Mouse (Mus musculus) neural tube, embryonic 13.5 days (tissue): ENCODE measurements around the gene Dnajb5. TPM values are rescaled to one million over a fixed set of nuclear protein-coding genes. Genes with fewer than 3 reads are reported as not detected.

Source experiments
- ATAC-seq: fragments of 200-750 bp; cut with Nextera tagmentation; 2 replicates; pipeline ENCODE4 v1.8.0; 2017; ENCODE audit warnings: low read depth, mild to moderate bottlenecking, moderate TSS enrichment, moderate library complexity
- H3K27ac ChIP-seq: fragments of 300-500 bp; sonication (generic); replicated peaks from 2 replicates; pipeline ENCODE4 v1.5.1; 2015; ENCODE audit warnings: moderate library complexity, mild to moderate bottlenecking, inconsistent platforms
- H3K27me3 ChIP-seq: fragments of 300-500 bp; sonication (generic); 2 replicates; pipeline ENCODE4 v1.6.1; 2015; ENCODE audit warnings: mild to moderate bottlenecking, inconsistent platforms
- H3K36me3 ChIP-seq: fragments of 300-500 bp; sonication (generic); 2 replicates; pipeline ENCODE4 v1.6.1; 2015; ENCODE audit warnings: mild to moderate bottlenecking, inconsistent platforms
- H3K4me1 ChIP-seq: fragments of 300-500 bp; sonication (generic); replicated peaks from 2 replicates; pipeline ENCODE4 v1.6.1; 2015; ENCODE audit warnings: inconsistent platforms
- H3K4me2 ChIP-seq: fragments of 300-500 bp; sonication (generic); 2 replicates; pipeline ENCODE4 v1.6.1; 2015; ENCODE audit warnings: inconsistent platforms, mild to moderate bottlenecking, moderate library complexity
- H3K4me3 ChIP-seq: fragments of 300-500 bp; sonication (generic); 2 replicates; pipeline ENCODE4 v1.5.1; 2015; ENCODE audit warnings: mild to moderate bottlenecking, inconsistent platforms
- H3K9ac ChIP-seq: fragments of 300-500 bp; sonication (generic); 2 replicates; pipeline ENCODE4 v1.6.1; 2015; ENCODE audit warnings: moderate library complexity, mild to moderate bottlenecking, inconsistent platforms
- H3K9me3 ChIP-seq: fragments of 300-500 bp; sonication (generic); 2 replicates; pipeline ENCODE4 v1.6.1; 2016; ENCODE audit warnings: inconsistent platforms
- WGBS: fragments of 180-500 bp; shearing (Covaris S2); methylation state at CpG from one replicate; pipeline ENCODE4 v1.1.7; 2015; 5-methylcytosine and 5-hydroxymethylcytosine counted together
- polyA plus RNA-seq: library from polyadenylated mRNA; unstranded; fragments of >200 nt; fragmentation: Nextera tagmentation; extraction: Ambion mirVana; gene quantifications from 2 replicates; pipeline ENCODE4 v1.2.1, GENCODE M21; 2015

The Dnajb5 gene
- polyA plus RNA-seq, 1 experiment from 2014 or later = 50.1 TPM

DNA sequence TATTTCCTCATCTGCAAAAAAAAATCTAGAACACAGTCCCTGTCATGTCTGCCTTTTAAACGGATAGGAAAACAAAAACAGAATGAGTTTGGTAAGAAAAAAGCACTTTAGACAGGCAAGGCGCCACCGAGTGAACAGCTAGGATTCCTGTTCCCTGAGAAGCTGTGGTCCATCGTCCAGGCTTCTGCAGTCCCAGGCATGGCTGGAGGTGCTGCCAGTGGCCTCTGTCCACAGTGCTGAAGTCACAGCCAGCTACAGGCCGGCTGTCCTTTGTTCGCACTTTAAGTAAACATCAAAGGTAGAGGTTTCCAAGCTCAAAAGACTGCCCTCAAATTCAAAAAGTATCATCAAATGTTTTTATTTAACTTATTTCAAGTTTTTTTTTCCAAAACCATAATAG lies 4.6 kb upstream of the Dnajb5 start:
- Histone ChIP-seq H3K4me3 (no peak overlapping the region), H3K27me3 (0 out of 2 replicates have a peak, but pooled peaks cover 4% of the 10 kb centered on the region), H3K4me1 (peaks cover 52% of the 10 kb centered on the region), H3K9ac (no peak overlapping the region), H3K27ac (no peak overlapping the region), H3K4me2 (no peak overlapping the region), H3K9me3 (no peaks in the 10 kb centered on the region), H3K36me3 (0 out of 2 replicates have a peak, but pooled peaks cover 6% of the 10 kb centered on the region)
- 17% methylated on average over 6 of the region's 6 CpGs for WGBS
- no peak for ATAC-seq

DNA sequence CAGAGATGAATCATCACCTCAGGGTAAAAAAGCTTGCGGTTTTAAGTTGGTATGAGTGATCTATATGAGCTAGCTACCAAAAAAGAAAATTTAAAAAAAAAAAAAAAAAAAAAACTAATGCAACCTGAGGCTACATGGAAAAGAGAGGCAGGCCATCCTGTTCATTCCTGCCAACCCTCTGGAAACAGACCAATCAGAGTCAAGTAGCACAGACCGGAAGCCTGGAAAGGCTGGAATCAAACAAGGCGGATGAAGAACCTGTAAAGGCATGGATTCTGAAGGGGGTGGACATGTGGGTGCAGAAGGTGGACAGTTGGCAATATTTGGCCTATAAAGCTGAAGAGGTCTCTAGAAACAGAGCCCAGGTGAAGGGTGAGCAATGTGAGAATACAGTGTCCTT lies 4.2 kb upstream of the Dnajb5 start:
- Histone ChIP-seq H3K9me3 (no peaks in the 10 kb centered on the region), H3K27me3 (0 out of 2 replicates have a peak, but pooled peaks cover 4% of the 10 kb centered on the region), H3K27ac (no peak overlapping the region), H3K36me3 (0 out of 2 replicates have a peak, but pooled peaks cover 6% of the 10 kb centered on the region), H3K4me2 (no peak overlapping the region), H3K4me3 (no peak overlapping the region), H3K4me1 (peaks cover 54% of the 10 kb centered on the region), H3K9ac (no peak overlapping the region)
- ATAC-seq = no peak
- 93% methylated on average over 3 of the region's 3 CpGs for WGBS

DNA sequence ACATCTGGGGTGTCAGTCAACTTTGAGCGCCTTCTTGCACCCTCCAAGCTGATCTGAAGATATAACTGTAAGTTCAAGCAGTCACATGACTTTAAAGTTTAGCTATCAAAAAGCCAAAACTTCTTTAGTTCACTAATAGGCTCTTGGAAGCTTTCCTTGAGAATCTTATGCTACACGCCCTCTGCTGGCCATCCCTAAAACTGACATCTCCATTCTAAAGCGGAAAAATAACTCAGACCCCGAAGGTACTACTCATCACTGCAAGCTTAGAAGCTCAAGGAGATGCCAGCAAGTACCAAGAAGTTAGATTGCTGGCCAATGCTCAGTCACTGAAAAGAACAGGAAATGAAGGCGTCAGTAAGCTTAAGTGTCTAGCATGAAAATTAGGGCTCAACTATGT lies 3.7 kb upstream of the Dnajb5 start:
- Histone ChIP-seq H3K4me2 (peak overlapping the region; percentile 36), H3K27me3 (0 out of 2 replicates have a peak, but pooled peaks cover 4% of the 10 kb centered on the region), H3K9me3 (no peaks in the 10 kb centered on the region), H3K4me1 (peaks cover 59% of the 10 kb centered on the region), H3K27ac (peak overlapping the region; percentile 88), H3K36me3 (0 out of 2 replicates have a peak, but pooled peaks cover 6% of the 10 kb centered on the region), H3K4me3 (no peak overlapping the region), H3K9ac (peak overlapping the region; percentile 48; the same call in 1 of the 2 replicates)
- no peak for ATAC-seq
- 10% methylated on average over 5 of the region's 5 CpGs for WGBS

DNA sequence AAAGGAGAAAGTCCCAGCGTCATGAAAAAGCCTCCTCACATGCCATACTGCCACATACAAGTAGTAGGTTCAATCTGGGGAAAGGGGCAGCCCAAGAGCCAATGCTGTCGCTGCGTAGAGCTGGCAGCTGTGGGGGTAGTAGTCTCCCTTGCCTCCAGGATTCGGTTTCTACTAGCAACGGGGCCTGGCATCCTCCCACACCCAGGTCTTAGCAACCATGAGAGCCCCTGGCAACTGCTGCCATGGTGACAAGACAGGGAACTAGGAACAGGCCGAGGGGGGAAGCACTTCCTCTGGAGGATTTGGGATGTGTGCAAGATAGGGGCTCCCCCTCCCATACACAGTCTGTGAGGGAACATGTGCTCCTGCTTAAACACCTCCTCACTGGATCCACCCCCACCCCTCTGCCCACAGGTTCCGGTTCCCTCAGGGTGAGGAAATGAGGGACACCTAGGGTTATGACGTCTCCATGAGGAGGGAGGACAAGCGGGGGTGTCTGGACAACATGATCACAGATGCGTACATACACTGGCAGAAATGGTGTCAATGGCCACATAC lies 2.8 kb upstream of the Dnajb5 start:
- Histone ChIP-seq H3K4me2 (peak overlapping the region; percentile 36), H3K9me3 (no peaks in the 10 kb centered on the region), H3K9ac (peak overlapping the region; percentile 48), H3K27ac (peak overlapping the region; percentile 88), H3K4me1 (peaks cover 67% of the 10 kb centered on the region), H3K27me3 (0 out of 2 replicates have a peak, but pooled peaks cover under 1% of the 10 kb centered on the region), H3K4me3 (no peak overlapping the region), H3K36me3 (0 out of 2 replicates have a peak, but pooled peaks cover 1% of the 10 kb centered on the region)
- peak; percentile 36 for ATAC-seq
- 27% methylated on average over 10 of the region's 10 CpGs for WGBS

DNA sequence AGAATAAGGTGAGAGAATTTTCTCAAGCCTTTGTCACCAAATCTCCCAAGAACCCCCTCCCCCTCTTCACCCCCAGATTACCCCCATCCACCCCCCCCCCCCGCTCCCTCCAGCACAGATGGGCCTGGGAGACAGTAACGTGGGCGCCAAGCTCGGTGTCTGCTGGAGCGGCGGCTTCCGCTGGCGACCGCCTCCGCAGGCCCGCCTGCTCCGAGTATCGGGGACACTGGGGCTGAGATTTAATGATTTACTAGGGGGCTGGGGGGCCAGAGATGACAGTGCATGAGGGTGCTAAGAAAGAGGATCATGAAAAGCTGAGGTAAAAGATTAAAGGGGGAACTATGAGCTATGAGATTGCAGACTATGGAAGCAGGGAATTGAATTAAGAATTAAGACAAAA lies 1.1 kb upstream of the Dnajb5 start:
- H3K4me2 ChIP-seq = peak overlapping the region; percentile 93; the same call in 1 of the 2 replicates

DNA sequence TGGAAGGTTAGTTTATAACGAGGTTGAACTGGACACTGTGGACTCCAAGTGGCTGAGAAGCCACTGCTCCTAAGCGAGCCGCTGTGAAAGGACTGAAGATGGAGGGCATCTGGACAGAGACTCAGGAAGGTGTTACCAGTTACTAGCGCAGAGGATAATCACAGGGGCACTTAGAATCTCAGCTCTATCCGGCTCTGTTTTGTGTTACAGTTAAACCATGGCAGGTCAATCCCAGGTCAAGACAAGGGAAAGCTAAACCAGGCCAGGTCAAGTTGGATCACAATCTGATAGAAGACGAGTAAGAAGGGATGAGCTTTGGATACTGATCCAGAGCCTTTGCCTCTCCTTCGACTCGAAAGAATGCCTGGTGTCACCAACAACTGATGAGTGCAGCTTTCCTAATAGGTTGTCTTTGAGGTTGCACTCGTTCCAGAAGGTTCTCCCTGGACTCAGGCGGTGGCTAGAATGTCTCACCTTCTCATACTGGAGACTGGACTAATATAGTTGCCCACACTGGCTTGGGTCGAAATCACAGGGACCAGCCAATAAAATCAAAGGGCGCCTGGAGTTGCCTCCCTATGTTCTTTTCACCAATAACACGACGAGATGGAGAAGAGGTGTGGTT lies 451 bp upstream of the Dnajb5 start:
- H3K4me3 ChIP-seq = peak overlapping the region; percentile 76
- no peaks in the 10 kb centered on the region for H3K9me3 ChIP-seq
- H3K27me3 ChIP-seq = no peaks in the 10 kb centered on the region
- 0 out of 2 replicates have a peak, but pooled peaks cover 7% of the 10 kb centered on the region for H3K36me3 ChIP-seq
- H3K4me1 ChIP-seq = peaks cover 77% of the 10 kb centered on the region
- peak overlapping the region; percentile 97 for H3K27ac ChIP-seq
- H3K9ac ChIP-seq = peak overlapping the region; percentile 52
- 14% methylated on average over 14 of the region's 14 CpGs for WGBS
- no peak for ATAC-seq
- peak overlapping the region; percentile 93 for H3K4me2 ChIP-seq

More for the DNA sequence above, 1.1 kb upstream of the Dnajb5 start:
- Histone ChIP-seq H3K27me3 (no peaks in the 10 kb centered on the region), H3K4me1 (peaks cover 74% of the 10 kb centered on the region), H3K36me3 (0 out of 2 replicates have a peak, but pooled peaks cover 5% of the 10 kb centered on the region), H3K27ac (peak overlapping the region; percentile 97), H3K9me3 (no peaks in the 10 kb centered on the region), H3K4me3 (no peak overlapping the region), H3K9ac (peak overlapping the region; percentile 52)
- no peak for ATAC-seq
- 29% methylated on average over 13 of the region's 13 CpGs for WGBS

DNA sequence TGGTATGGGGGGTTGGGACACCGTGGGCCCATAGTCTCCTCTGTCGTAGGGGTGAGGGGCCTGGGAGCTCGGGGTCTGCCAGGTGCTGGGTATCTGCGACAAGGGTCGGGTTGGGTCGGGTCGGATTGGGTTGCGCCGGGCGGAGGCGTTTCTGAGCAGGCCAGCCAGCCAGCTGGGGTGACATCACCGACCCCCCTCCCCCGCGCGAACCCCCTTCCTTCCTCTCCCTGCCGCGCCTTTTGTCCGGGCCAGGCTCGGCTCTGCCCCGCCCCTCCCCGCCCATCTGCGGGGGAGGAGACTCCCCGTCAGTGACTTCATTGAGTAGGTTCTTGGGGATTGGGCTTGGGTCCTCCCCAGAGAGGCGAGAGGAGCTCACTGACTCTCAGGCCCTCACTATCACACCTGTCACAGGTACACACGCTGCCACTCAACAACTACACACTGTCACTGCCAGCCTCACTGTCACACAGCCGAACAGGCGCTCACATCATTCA lies 498 bp downstream of the Dnajb5 start:
- peaks cover 87% of the 10 kb centered on the region for H3K4me1 ChIP-seq
- ATAC-seq = peak; percentile 62
- WGBS = 2% methylated on average over 24 of the region's 27 CpGs

DNA sequence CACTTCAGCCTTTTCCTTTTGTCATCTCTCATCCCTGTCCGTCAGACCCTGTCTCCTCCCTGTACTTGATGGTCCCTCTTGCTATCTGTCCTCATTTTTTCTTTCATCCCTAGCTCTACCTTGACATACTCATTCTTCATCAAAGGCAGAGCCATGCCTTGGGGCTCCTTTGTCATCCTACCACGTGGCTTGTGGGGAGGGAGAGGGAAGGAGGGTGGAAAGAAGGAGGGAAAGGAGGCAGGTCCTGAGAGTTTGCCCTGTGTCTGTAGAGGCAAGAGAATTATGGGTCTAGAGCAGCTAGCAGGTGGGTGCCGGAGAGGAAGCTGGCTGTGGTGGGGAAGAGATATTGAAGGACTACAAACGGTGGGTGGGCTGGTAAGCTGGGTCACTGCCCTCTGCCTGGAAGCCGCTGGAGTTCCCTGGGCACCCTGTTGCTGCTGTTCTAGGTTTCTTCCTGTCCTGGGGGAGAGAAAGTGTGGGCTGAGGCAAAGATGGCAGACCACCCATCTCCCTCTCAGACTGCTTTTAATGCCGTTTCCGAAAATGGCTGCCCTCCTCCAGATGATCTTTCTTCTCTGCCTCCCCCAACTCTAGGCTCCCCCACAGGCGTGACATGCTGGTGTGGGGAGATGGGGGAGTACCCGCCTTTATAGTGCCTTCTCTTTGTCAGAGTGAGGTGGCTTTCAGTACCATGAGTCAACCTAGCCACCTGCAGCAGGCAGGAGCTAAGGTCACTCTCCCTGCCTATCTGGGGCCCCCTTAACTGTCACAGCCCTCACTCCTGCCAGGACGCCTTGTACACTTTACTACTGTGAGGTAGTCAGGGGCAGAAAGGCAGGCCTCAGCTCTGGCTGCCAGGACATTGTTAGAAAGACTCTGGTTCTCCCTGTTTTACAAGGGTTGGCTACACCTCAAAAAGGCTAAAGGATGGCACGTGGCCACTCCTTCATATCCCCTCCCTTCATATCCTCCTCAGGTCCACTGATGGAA lies 1.9 kb downstream of the Dnajb5 start:
- no peak for ATAC-seq
- Histone ChIP-seq H3K4me2 (peak overlapping the region; percentile 93), H3K27me3 (no peaks in the 10 kb centered on the region), H3K9ac (peak overlapping the region; percentile 98), H3K27ac (peak overlapping the region; percentile 97), H3K9me3 (no peaks in the 10 kb centered on the region), H3K4me3 (peak overlapping the region; percentile 76), H3K4me1 (peaks cover 80% of the 10 kb centered on the region), H3K36me3 (peaks cover 26% of the 10 kb centered on the region)
- 47% methylated on average over 11 of the region's 11 CpGs for WGBS

More for the DNA sequence above, 498 bp downstream of the Dnajb5 start:
- Histone ChIP-seq H3K9ac (peak overlapping the region; percentile 98), H3K36me3 (peaks cover 15% of the 10 kb centered on the region), H3K4me2 (peak overlapping the region; percentile 93), H3K4me3 (peak overlapping the region; percentile 76), H3K9me3 (no peaks in the 10 kb centered on the region), H3K27ac (peak overlapping the region; percentile 97), H3K27me3 (no peaks in the 10 kb centered on the region)

DNA sequence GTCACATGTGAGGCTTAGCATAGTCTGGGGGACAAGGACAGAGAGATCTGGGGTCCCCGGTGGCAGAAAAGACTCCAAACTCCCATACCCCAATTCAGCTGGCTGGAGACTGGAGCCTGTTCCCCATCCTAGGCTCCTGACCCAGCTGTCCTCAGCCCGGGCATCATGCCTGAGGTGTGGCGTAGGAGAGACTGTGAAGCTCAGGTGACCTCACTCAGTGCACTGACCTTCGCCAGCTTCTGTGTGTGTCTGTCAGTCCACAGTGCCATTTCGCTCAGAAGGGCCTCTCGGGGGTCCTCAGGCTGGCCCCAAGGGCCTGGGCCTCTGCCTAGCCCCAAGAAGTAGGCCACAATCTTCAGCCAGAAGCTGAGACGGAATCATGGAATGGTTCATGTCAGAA lies 2.9 kb downstream of the Dnajb5 start:
- Histone ChIP-seq H3K27ac (peak overlapping the region; percentile 97), H3K4me2 (peak overlapping the region; percentile 93), H3K4me1 (peaks cover 69% of the 10 kb centered on the region), H3K27me3 (no peaks in the 10 kb centered on the region), H3K9me3 (no peaks in the 10 kb centered on the region), H3K36me3 (peaks cover 37% of the 10 kb centered on the region), H3K4me3 (peak overlapping the region; percentile 76), H3K9ac (peak overlapping the region; percentile 98)
- no peak for ATAC-seq
- WGBS = 81% methylated on average over 7 of the region's 7 CpGs

DNA sequence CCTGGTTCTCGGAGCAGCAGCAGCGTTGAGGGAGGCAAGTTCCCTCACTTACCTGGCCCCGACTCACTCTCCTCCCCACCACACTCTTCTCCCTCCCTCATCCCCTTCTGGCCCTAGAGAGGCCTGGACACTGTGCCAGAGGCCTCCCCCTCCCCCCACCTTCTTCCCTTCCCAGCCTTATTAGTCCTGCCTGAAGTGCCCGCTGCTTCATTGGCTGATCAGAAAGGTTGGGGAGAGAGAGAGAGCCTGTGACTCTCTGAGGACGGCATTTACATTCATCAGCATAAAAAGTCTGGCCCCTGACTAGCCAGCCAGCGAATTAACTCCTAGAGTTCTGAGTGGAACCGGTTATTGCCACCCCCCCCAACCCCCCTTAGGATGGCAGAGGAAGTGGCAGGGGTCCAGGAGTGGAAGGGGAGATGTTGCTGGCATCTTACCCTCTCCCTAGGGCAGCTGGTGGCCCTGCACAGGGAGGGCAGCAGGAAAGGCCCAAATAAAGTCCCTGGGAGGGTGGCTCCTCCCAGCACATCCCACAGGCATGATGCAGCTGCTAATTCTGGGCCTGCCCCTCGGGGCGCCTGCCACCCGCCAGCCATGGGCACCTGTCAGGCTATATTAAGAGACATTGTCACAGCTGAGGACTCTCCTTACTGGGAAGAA lies 4.0 kb downstream of the Dnajb5 start:
- Histone ChIP-seq H3K4me2 (peak overlapping the region; percentile 93), H3K36me3 (peaks cover 47% of the 10 kb centered on the region), H3K27ac (peak overlapping the region; percentile 97), H3K4me3 (peak overlapping the region; percentile 76), H3K4me1 (peaks cover 59% of the 10 kb centered on the region), H3K9ac (peak overlapping the region; percentile 98), H3K9me3 (no peaks in the 10 kb centered on the region), H3K27me3 (no peaks in the 10 kb centered on the region)
- WGBS = 12% methylated on average over 10 of the region's 10 CpGs
- peak; percentile 10 for ATAC-seq

DNA sequence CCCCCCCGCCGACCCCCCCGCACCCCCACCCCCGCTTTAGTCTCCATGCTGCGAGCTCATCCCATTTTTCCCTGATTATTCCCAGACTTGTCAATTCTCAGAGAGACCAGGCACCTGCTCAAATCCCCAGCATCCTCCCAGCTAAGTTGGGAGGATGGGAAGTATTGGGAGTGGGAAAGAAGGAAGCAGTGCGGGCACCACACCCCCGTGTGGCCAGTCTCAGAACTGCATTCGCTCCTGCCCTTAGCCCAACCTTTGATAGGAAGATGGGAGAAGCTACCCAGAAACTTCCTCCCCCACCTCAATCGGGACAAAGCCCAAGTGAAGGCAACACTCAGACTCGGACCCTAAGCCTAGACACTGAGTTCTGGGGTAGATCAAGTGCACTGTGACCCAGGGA lies 4.7 kb downstream of the Dnajb5 start:
- Histone ChIP-seq H3K9me3 (no peaks in the 10 kb centered on the region), H3K4me2 (peak overlapping the region; percentile 93), H3K9ac (peak overlapping the region; percentile 98), H3K27me3 (no peaks in the 10 kb centered on the region), H3K4me1 (peaks cover 52% of the 10 kb centered on the region), H3K36me3 (peaks cover 54% of the 10 kb centered on the region), H3K4me3 (peak overlapping the region; percentile 76), H3K27ac (peak overlapping the region; percentile 97)
- 8% methylated on average over 10 of the region's 10 CpGs for WGBS
- ATAC-seq = no peak
